Mouse (Mus musculus) testis, adult 2 months (tissue): ENCODE results near the gene Med27. TPM values are rescaled to one million over a fixed set of nuclear protein-coding genes. Genes with fewer than 3 reads are reported as not detected.

Experiments used
- H3K27ac ChIP-seq: fragments of 200-500 bp; 2 replicates; pipeline ENCODE4 v1.5.1; 2012; ENCODE audit warnings: low read depth, low read length; ENCODE audit not compliant: control insufficient read depth, insufficient read depth
- H3K27me3 ChIP-seq: fragments of 200-500 bp; 2 replicates; pipeline ENCODE4 v1.6.1; 2012; ENCODE audit warnings: mild to moderate bottlenecking, low read length, moderate library complexity; ENCODE audit not compliant: control insufficient read depth, insufficient read depth
- H3K36me3 ChIP-seq: fragments of 200-500 bp; 2 replicates; pipeline ENCODE4 v1.6.1; 2012; ENCODE audit warnings: mild to moderate bottlenecking, low read length; ENCODE audit not compliant: control insufficient read depth, insufficient read depth
- H3K4me1 ChIP-seq: fragments of 200-500 bp; 2 replicates; pipeline ENCODE4 v1.6.1; 2012; ENCODE audit warnings: low read length; ENCODE audit not compliant: control insufficient read depth, insufficient read depth
- H3K4me3 ChIP-seq: fragments of 200-500 bp; 2 replicates; pipeline ENCODE4 v1.5.1; 2012; ENCODE audit warnings: low read depth, mild to moderate bottlenecking, low read length, moderate library complexity, mixed read lengths; ENCODE audit not compliant: control insufficient read depth
- CTCF ChIP-seq: fragments of 200-500 bp; IDR thresholded peaks from 2 replicates; pipeline ENCODE4 v1.5.1; 2012; ENCODE audit warnings: low read depth, mild to moderate bottlenecking, inconsistent platforms, low read length, moderate library complexity; ENCODE audit not compliant: control insufficient read depth, insufficient read depth, insufficient replicate concordance
- POLR2A ChIP-seq: fragments of 200-500 bp; IDR thresholded peaks from 2 replicates; pipeline ENCODE4 v1.6.1; 2012; ENCODE audit warnings: low read depth, mild to moderate bottlenecking, inconsistent platforms, low read length, moderate library complexity; ENCODE audit not compliant: control insufficient read depth
- polyA plus RNA-seq: library from polyadenylated mRNA; depleted of rRNA; stranded (reverse); fragments of >200 nt; gene quantifications from 2 replicates; pipeline ENCODE4 v1.2.3, GENCODE M21; 2012

Gene Med27
- polyA plus RNA-seq, 1 experiment, result 35.5 TPM

DNA sequence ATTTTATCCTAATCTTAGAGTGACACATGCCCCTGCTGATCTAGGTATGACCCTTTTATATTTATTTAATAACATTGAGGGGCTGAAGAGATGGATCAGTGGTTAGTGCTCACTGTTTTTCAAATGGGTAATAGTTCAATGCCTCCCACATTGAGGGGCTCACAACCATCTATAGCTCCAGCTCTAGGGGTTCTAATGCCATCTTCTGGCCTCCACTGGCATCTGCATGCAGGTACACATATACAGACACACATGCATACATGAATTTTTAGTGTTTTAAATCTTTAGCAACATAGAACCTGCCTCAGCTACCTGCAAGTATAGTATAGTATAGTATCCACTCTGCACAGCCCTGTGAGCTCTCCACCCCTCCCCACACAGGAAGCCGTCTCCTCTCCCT lies 130.1 kb downstream of the Med27 start:
- H3K36me3 ChIP-seq, result no peaks in the 10 kb centered on the region
- H3K4me3 ChIP-seq, result no peak overlapping the region
- H3K27ac ChIP-seq, result no peak overlapping the region
- TF ChIP-seq POLR2A (no peak), CTCF (no peak)
- H3K4me1 ChIP-seq, result no peaks in the 10 kb centered on the region
- no peaks in the 10 kb centered on the region for H3K27me3 ChIP-seq

DNA sequence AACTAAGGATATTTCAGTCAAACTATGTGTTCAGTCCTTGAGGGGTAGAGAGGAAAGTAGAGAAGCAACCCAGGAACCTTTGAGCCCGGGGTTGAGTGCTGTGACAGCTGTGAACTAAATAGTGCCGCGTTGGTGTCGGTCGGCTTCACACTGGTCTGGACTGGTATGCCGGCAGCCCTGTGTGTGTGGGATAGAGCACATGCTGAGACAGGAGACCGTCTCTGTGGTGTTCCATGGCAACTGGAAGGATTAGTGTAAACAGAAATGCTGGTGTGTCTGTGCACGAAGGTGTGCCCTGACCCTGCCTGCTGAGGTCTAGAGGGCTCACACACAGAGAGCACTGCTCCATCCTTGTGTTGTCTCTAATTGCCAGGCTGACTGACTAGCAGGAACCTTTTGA lies 135.2 kb downstream of the Med27 start:
- Histone ChIP-seq H3K27me3 (no peaks in the 10 kb centered on the region), H3K27ac (no peak overlapping the region), H3K4me1 (no peaks in the 10 kb centered on the region), H3K36me3 (no peaks in the 10 kb centered on the region), H3K4me3 (no peak overlapping the region)
- TF ChIP-seq POLR2A (no peak), CTCF (no peak)

DNA sequence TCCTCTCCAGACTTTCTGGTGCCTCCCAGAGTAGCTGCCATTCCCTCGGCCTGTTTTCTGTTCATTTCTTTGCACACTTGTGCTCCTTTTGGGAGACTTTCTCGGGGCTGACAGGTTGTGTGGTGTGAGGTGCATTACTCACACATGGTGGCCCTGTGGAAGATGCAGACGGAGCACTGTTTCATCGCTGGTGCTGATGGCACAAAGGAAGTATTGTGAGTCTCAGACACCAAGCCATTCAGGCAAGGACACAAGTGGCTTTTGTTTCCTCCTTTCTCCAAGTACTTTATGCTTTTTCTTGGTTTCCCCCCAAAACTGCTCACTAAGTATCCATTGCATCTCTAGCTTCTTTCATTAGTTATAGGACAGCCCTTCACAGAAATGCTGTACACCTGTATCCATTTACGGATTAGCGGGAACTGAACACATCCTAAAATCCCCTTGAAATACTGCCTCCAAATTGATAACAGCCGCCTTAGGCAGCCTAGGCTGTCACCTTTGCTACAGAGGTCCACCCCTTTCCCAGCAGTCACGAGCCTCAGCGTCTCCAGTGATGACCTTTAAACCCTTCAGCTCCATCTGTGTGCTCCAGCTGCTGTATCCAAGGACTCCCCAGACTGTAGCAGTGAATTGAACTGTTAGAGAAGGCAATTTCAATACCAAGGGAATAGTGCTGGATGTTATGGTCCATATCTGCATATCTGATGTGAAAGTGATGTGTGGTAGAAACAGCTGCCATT lies 136.5 kb downstream of the Med27 start:
- Histone ChIP-seq H3K36me3 (no peaks in the 10 kb centered on the region), H3K4me3 (no peak overlapping the region), H3K4me1 (no peaks in the 10 kb centered on the region), H3K27me3 (no peaks in the 10 kb centered on the region), H3K27ac (no peak overlapping the region)
- TF ChIP-seq POLR2A (no peak), CTCF (no peak)

DNA sequence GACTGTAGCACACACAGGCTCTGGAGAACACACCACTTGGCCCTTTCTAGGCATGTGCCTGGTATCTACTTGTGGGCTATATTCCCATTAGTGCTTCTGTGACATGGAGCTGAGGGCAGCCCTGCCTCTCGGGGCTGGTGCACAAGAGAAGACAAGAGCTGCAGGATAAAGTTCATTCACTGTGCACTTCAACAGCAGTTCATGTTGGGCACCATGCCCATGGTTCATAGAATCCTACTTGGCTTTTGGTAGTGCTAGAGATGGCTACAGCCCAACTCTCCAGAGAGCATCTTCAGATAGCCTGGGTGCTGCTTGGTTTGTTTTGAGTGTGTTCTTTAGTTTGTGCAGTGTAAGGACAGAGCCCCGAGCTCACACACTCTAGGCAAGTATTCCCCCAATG lies 138.9 kb downstream of the Med27 start:
- H3K36me3 ChIP-seq, result no peaks in the 10 kb centered on the region
- H3K27me3 ChIP-seq, result no peaks in the 10 kb centered on the region
- no peaks in the 10 kb centered on the region for H3K4me1 ChIP-seq
- H3K27ac ChIP-seq, result no peak overlapping the region
- H3K4me3 ChIP-seq, result no peak overlapping the region
- TF ChIP-seq POLR2A (no peak), CTCF (no peak)

DNA sequence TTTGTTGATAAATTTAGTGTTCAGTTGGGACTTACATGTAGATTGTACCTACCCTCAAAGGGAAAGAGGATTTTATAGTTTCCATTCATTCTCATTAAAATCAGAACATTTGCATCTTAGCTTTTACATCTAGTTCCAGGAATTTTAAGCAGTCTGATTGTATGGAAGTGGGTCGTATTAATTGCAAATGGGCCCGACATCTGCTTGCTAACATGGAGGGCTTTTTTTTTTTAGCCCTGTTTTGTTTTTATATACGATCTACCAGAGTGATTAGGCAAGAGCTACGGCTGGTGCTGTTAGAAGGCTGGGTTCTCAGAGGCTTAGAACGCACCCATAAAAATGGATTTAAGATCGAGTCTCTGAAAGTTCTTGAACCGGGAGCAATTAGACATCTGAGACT lies 139.9 kb downstream of the Med27 start:
- no peak for TF ChIP-seq POLR2A
- TF ChIP-seq CTCF, result no peak
- H3K27ac ChIP-seq, result no peak overlapping the region
- H3K4me1 ChIP-seq, result no peaks in the 10 kb centered on the region
- no peaks in the 10 kb centered on the region for H3K36me3 ChIP-seq
- no peak overlapping the region for H3K4me3 ChIP-seq
- H3K27me3 ChIP-seq, result no peaks in the 10 kb centered on the region

DNA sequence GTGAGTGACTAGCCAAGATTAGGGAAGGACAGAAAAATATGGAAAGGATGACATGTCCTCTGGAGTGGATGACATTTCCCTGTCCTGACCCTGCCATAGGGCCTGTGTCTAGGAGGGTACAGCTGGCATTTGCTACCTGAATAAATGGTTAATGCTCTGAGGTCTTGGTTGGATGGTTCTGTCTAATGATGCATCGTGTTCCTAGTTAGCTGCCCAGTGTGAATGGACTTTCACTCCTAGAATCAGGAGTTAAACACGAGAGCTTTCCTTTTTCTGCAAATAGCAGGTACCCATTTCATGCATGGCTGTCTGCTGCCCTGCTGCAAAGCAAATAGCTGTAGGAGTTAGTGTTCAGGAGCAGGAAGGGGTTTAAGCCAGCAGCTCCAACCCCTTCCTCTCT lies 141.0 kb downstream of the Med27 start:
- H3K4me1 ChIP-seq, result no peaks in the 10 kb centered on the region
- H3K36me3 ChIP-seq, result no peaks in the 10 kb centered on the region
- no peak for TF ChIP-seq POLR2A
- TF ChIP-seq CTCF, result no peak
- no peak overlapping the region for H3K27ac ChIP-seq
- H3K4me3 ChIP-seq, result no peak overlapping the region
- H3K27me3 ChIP-seq, result no peaks in the 10 kb centered on the region

DNA sequence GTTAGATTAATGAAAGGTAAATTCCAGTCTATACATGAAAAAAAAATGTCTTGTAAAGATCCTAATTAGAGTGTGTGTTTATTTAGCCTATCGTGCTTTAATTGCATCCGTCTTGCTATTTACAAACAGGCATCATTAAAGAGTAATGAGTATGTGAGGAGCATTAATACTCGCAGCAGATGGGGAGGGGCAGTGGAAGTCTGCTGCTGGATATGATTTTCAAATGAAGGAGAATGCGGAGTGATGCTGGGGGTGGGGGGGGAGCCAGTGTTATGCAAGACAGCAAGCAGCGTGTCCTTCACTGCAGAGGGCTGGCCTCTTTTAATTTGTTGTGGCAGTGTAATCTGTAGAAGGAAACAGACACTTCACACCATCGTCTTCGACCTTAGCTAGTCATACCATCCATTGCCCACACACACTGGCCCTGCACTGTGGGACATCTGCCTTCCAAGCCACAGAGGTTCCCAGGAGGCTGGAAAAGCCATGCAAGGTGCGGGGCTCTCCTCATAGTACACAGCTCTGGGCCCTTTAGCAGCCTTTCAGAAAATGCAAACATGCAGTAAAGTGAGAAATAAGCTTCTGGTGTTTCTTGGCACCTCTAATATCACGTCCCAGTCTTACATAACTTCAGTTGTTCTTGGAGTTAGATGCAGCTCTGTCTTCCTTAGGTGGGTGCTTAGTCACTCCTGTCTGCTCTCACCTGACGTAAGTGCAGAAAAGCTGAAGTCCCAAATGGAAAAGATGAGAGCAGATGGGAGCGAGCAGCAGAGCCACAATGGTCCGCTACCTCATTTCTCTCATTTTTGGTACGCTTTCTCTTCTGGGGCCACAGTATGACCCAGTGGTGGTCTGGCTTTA lies 142.0 kb downstream of the Med27 start:
- H3K27me3 ChIP-seq, result no peaks in the 10 kb centered on the region
- TF ChIP-seq POLR2A (no peak), CTCF (no peak)
- no peaks in the 10 kb centered on the region for H3K4me1 ChIP-seq
- no peak overlapping the region for H3K4me3 ChIP-seq
- H3K27ac ChIP-seq, result no peak overlapping the region
- H3K36me3 ChIP-seq, result no peaks in the 10 kb centered on the region

DNA sequence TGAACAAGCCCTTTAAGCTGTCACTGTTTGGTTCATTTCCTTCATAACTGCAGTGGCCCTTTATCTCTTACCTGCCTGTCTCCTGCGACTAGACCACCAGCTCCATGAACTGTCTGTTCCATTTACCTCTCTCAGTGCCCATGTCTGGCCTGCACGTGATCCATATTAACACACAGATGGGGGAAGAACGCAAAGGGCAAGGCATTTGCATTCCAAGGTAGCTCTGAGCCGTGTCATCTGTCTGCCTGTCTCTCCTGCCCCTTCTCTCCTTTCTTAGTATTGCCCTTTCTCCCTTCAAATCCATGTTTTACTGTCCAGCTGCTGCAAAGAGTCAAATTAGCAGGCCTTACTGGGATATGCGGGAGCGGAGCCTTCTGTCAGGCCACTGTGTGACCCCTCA lies 145.0 kb downstream of the Med27 start:
- H3K27ac ChIP-seq, result no peak overlapping the region
- no peaks in the 10 kb centered on the region for H3K4me1 ChIP-seq
- no peak for TF ChIP-seq POLR2A
- TF ChIP-seq CTCF, result no peak
- H3K4me3 ChIP-seq, result no peak overlapping the region
- no peaks in the 10 kb centered on the region for H3K27me3 ChIP-seq
- H3K36me3 ChIP-seq, result no peaks in the 10 kb centered on the region
